Mouse (Mus musculus) adrenal gland, adult 18-20 months (tissue): ENCODE measurements around the gene Ccdc148. TPM values are rescaled to one million over a fixed set of nuclear protein-coding genes. Genes with fewer than 3 reads are reported as not detected.

Source experiments
- DNase-seq, 2 experiments: peaks; one replicate each; pipeline ENCODE4 v3.0.0; 2021 to 2022; ENCODE audit warnings: low spot score in 2 of 2
- total RNA-seq, 2 experiments: library from RNA; stranded (reverse); gene quantifications; 1 replicate in 1 of 2; 2 replicates in 1 of 2; pipeline ENCODE4 v1.2.3; 2021

The Ccdc148 gene
- total RNA-seq, 2 experiments from 2014 or later = 1.4 to 1.5 TPM

GRCm38 (mm10) chr2:58790361-58790760, 370.1 kb downstream of the Ccdc148 start:
- no peak for DNase-seq

- no peak for DNase-seq
Observed at GRCm38 (mm10) chr2:58789934-58790333, 370.5 kb downstream of the Ccdc148 start.

- DNase-seq = no peak
Observed at GRCm38 (mm10) chr2:58787360-58787759, 373.1 kb downstream of the Ccdc148 start.

GRCm38 (mm10) chr2:58786681-58787080, 373.8 kb downstream of the Ccdc148 start:
- no peak for DNase-seq

GRCm38 (mm10) chr2:58786177-58786576, 374.3 kb downstream of the Ccdc148 start:
- no peak for DNase-seq

- no peak for DNase-seq
Observed at GRCm38 (mm10) chr2:58783526-58783925, 377.0 kb downstream of the Ccdc148 start.

GRCm38 (mm10) chr2:58778986-58779495, 381.4 kb downstream of the Ccdc148 start:
- DNase-seq = no peak

- DNase-seq = no peak
Observed at GRCm38 (mm10) chr2:58773833-58774232, 386.6 kb downstream of the Ccdc148 start.

Other genes with a start within 250 kb of the Ccdc148 start
- 10 to 100 TPM; 49.1 to 51.9 TPM for gene Pkp4, start 167 bp upstream of the Ccdc148 start, total RNA-seq